Comparison of ENCODE assay signal across 8 mouse cellular contexts in genomic region chr11:59505839-59506712, GRCm38 (mm10). TPM values are rescaled to one million over a fixed set of nuclear protein-coding genes. Genes with fewer than 3 reads are reported as not detected.
DNase-seq lines count a peak whose midpoint lies in the region; ATAC-seq and TF ChIP-seq lines count a peak whose summit lies in the region.

No protein-coding gene starts in this region.

- peak overlapping the region; percentile 97 for H3K4me2 ChIP-seq in forebrain, embryonic 16.5 days (ENCODE audit: low read length)
- peak overlapping the region; percentile 98 for H3K4me2 ChIP-seq in lung, embryonic 16.5 days (ENCODE audit: low read depth, low read length)

- TF ChIP-seq CTCF in MEL (IDR thresholded peaks at IDR 0.05 in 2 of 3, conservative IDR thresholded peaks at IDR 0.05 in 1 of 3; ENCODE audit: control insufficient read depth in 1 of 3, insufficient read depth in 1 of 3, low read depth in 2 of 3, low read length in 3 of 3, poor library complexity in 1 of 3, severe bottlenecking in 1 of 3) = no peak

- TF ChIP-seq RAD21 in MEL (IDR thresholded peaks at IDR 0.05; ENCODE audit: low read depth, low read length) = no peak

- H3K36me3 ChIP-seq in MEL (ENCODE audit: control insufficient read depth in 1 of 2, insufficient read depth in 2 of 2, low read length in 2 of 2) = peaks cover 12 to 23% of the 10 kb centered on the region in 2 experiments
- 0 out of 2 replicates have a peak, but pooled peaks cover 5% of the 10 kb centered on the region for H3K36me3 ChIP-seq in forebrain, embryonic 16.5 days (ENCODE audit: control insufficient read depth, insufficient read depth)
- peaks cover 29% of the 10 kb centered on the region for H3K36me3 ChIP-seq in lung, embryonic 16.5 days (ENCODE audit: control insufficient read depth, insufficient read depth, low read length)

- no peaks in the 10 kb centered on the region for H3K9me3 ChIP-seq in MEL (replicated peaks; ENCODE audit: insufficient read depth, low read length)
- H3K9me3 ChIP-seq in forebrain, embryonic 16.5 days (ENCODE audit: control insufficient read depth, low read length) = no peaks in the 10 kb centered on the region
- H3K9me3 ChIP-seq in lung, embryonic 16.5 days (ENCODE audit: control insufficient read depth, low read length) = no peaks in the 10 kb centered on the region

- under 1% methylated on average over 62 of the region's 71 CpGs for WGBS in forebrain, embryonic 16.5 days
- under 1% methylated on average over 46 of the region's 71 CpGs for WGBS in lung, embryonic 16.5 days

- ATAC-seq in forebrain, embryonic 16.5 days = peak; percentile 86
- peak; percentile 97 for ATAC-seq in lung, embryonic 16.5 days (ENCODE audit: low read depth)

- peak overlapping the region; percentile 84 to 85 for H3K4me3 ChIP-seq in MEL (ENCODE audit: control insufficient read depth in 1 of 2, insufficient read depth in 1 of 2, low read depth in 2 of 2, low read length in 2 of 2)
- H3K4me3 ChIP-seq in forebrain, embryonic 16.5 days (replicated peaks; ENCODE audit: low read length) = peak overlapping the region; percentile 96
- H3K4me3 ChIP-seq in lung, embryonic 16.5 days (ENCODE audit: low read length) = peak overlapping the region; percentile 88

- H3K79me2 ChIP-seq in MEL (ENCODE audit: control insufficient read depth, insufficient read depth, low read length, poor library complexity) = peaks cover 17% of the 10 kb centered on the region

- peak overlapping the region; percentile 97 for H3K9ac ChIP-seq in MEL (ENCODE audit: control insufficient read depth, low read depth, low read length, poor library complexity, severe bottlenecking)
- H3K9ac ChIP-seq in forebrain, embryonic 16.5 days (replicated peaks; ENCODE audit: low read depth, low read length) = peak overlapping the region; percentile 98
- H3K9ac ChIP-seq in lung, embryonic 16.5 days (ENCODE audit: low read length) = peak overlapping the region; percentile 95

- TF ChIP-seq POLR2A in MEL (IDR thresholded peaks at IDR 0.05; ENCODE audit: control insufficient read depth in 1 of 2, insufficient read depth in 1 of 2, low read depth in 1 of 2, low read length in 2 of 2, poor library complexity in 1 of 2) = peak; percentile 34 to 56; a peak in 1 of 4 replicates

- H3K27me3 ChIP-seq in MEL (ENCODE audit: control insufficient read depth in 1 of 2, insufficient read depth in 2 of 2, low read length in 2 of 2) = no peaks in the 10 kb centered on the region
- no peaks in the 10 kb centered on the region for H3K27me3 ChIP-seq in forebrain, embryonic 16.5 days (replicated peaks; ENCODE audit: control insufficient read depth, insufficient read depth, low read length)
- H3K27me3 ChIP-seq in lung, embryonic 16.5 days (ENCODE audit: control insufficient read depth, insufficient read depth, low read depth, low read length) = no peaks in the 10 kb centered on the region

- 0 out of 4 replicates have a peak, but pooled peaks of 1 of the 2 experiments have one; percentile 15 for TF ChIP-seq EP300 in MEL (IDR thresholded peaks at IDR 0.05; ENCODE audit: low read depth in 1 of 2, low read length in 2 of 2)

- peak; percentile 93 for DNase-seq in MEL (ENCODE audit: low read depth, low spot score)
- DNase-seq in cerebellum, adult 18-20 months = peak; percentile 83 to 84
- peak; percentile 93 for DNase-seq in heart, postnatal 4 days
- DNase-seq in layer of hippocampus, adult 8-10 months (ENCODE audit: low spot score in 2 of 2) = peak; percentile 51 to 56
- peak; percentile 75 for DNase-seq in ovary, postnatal 10 days (ENCODE audit: low spot score)
- peak; percentile 77 for DNase-seq in thymus, postnatal 0 days (ENCODE audit: low spot score)

- peak overlapping the region; percentile 70 for H3K27ac ChIP-seq in MEL (ENCODE audit: control insufficient read depth, low read depth, low read length)
- peak overlapping the region; percentile 87 for H3K27ac ChIP-seq in forebrain, embryonic 16.5 days (ENCODE audit: low read length)
- H3K27ac ChIP-seq in lung, embryonic 16.5 days (ENCODE audit: low read length) = peak overlapping the region; percentile 96

- peaks cover 4 to 29% of the 10 kb centered on the region in 2 experiments for H3K4me1 ChIP-seq in MEL (ENCODE audit: control insufficient read depth in 1 of 2, insufficient read depth in 2 of 2, low read length in 2 of 2)
- peaks cover 19% of the 10 kb centered on the region for H3K4me1 ChIP-seq in forebrain, embryonic 16.5 days (replicated peaks; ENCODE audit: control insufficient read depth, insufficient read depth, low read length)
- H3K4me1 ChIP-seq in lung, embryonic 16.5 days (replicated peaks; ENCODE audit: control insufficient read depth, insufficient read depth, low read length) = peaks cover 17% of the 10 kb centered on the region

TF ChIP-seq in MEL, 35 proteins besides CTCF, POLR2A, EP300 and RAD21 (continues in another document):
- peak; percentile 62; the same call in 1 of the 2 replicates for TF ChIP-seq NELFE (IDR thresholded peaks at IDR 0.05; ENCODE audit: low read depth, low read length)
- peak; percentile 89 for TF ChIP-seq HCFC1 (IDR thresholded peaks at IDR 0.05; ENCODE audit: low read depth, low read length)
- no peak for TF ChIP-seq MYB (IDR thresholded peaks at IDR 0.05; ENCODE audit: low read depth, low read length)
- TF ChIP-seq TCF12 (IDR thresholded peaks at IDR 0.05; ENCODE audit: low read depth, low read length) = peak; percentile 57
- TF ChIP-seq USF1 (IDR thresholded peaks at IDR 0.05; ENCODE audit: low read depth, low read length) = no peak
- TF ChIP-seq ELF1 (IDR thresholded peaks at IDR 0.05; ENCODE audit: low read depth, low read length) = peak; percentile 83
- no peak for TF ChIP-seq CHD2 (IDR thresholded peaks at IDR 0.05; ENCODE audit: low read length)
- no peak for TF ChIP-seq MEF2A (IDR thresholded peaks at IDR 0.05; ENCODE audit: extremely low read depth, insufficient replicate concordance, low read depth, low read length, poor library complexity, severe bottlenecking)
- TF ChIP-seq ZMIZ1 (IDR thresholded peaks at IDR 0.05; ENCODE audit: low read depth, low read length) = no peak
- TF ChIP-seq E2F4 (IDR thresholded peaks at IDR 0.05; ENCODE audit: borderline replicate concordance, low read depth, low read length) = peak; percentile 53; the same call in 1 of the 2 replicates
- peak; percentile 81; the same call in 1 of the 2 replicates for TF ChIP-seq MAZ (IDR thresholded peaks at IDR 0.05; ENCODE audit: low read depth, low read length)

RNA-seq across cellular contexts. Expression of gene Zkscan17, which starts 20.5 kb away (rescaled TPM):
- total RNA-seq in MEL (2012; rRNA removed) = 31.7 and 31.8 TPM in 2 replicates
- 10 to 100 TPM in 1 of 2 experiments, not detected in 1; 49.6 TPM for polyA plus RNA-seq in MEL (2012; ENCODE audit: insufficient read depth in 1 of 2, insufficient read length in 2 of 2, low read depth in 1 of 2, low replicate concordance in 2 of 2, missing spikeins in 1 of 2)
- polyA plus RNA-seq in forebrain, embryonic 16.5 days (2015; fragmentation: Nextera tagmentation; extraction: Ambion mirVana) = 16.6 and 16.8 TPM in 2 replicates
- total RNA-seq in heart, postnatal 4 days (2021) = 10 to 100 TPM; 25.1 to 25.4 TPM
- 1 to 10 TPM; 6.4 to 10.0 (median 8.3) TPM for total RNA-seq in layer of hippocampus, adult 8-10 months (2022)
- 24.5 and 25.2 TPM in 2 replicates for polyA plus RNA-seq in lung, embryonic 16.5 days (2015; fragmentation: Nextera tagmentation; extraction: Ambion mirVana)
- 14.9 and 15.0 TPM in 2 replicates for polyA plus RNA-seq in thymus, postnatal 0 days (2015; fragmentation: Nextera tagmentation; extraction: Ambion mirVana)

RNA-seq across cellular contexts. Expression of gene Zfp867, which starts 33.8 kb away (rescaled TPM):
- total RNA-seq in MEL (2012; rRNA removed) = 0.12 TPM in 1 of 2 replicates, not detected in the other
- 1 to 10 TPM in 1 of 2 experiments, not detected in 1; 1.3 TPM for polyA plus RNA-seq in MEL (2012; ENCODE audit: insufficient read depth in 1 of 2, insufficient read length in 2 of 2, low read depth in 1 of 2, low replicate concordance in 2 of 2, missing spikeins in 1 of 2)
- polyA plus RNA-seq in forebrain, embryonic 16.5 days (2015; fragmentation: Nextera tagmentation; extraction: Ambion mirVana) = 15.3 and 17.6 TPM in 2 replicates
- 1 to 10 TPM; 6.1 to 6.2 TPM for total RNA-seq in heart, postnatal 4 days (2021)
- 1 to 10 TPM; 3.6 to 4.0 (median 3.7) TPM for total RNA-seq in layer of hippocampus, adult 8-10 months (2022)
- polyA plus RNA-seq in lung, embryonic 16.5 days (2015; fragmentation: Nextera tagmentation; extraction: Ambion mirVana) = 7.8 and 10.0 TPM in 2 replicates
- 3.3 and 3.8 TPM in 2 replicates for polyA plus RNA-seq in thymus, postnatal 0 days (2015; fragmentation: Nextera tagmentation; extraction: Ambion mirVana)

RNA-seq across cellular contexts. Expression of gene Nlrp3, which starts 35.3 kb away (rescaled TPM):
- not detected in 2 replicates for total RNA-seq in MEL (2012; rRNA removed)
- polyA plus RNA-seq in MEL (2012; ENCODE audit: insufficient read depth in 1 of 2, insufficient read length in 2 of 2, low read depth in 1 of 2, low replicate concordance in 2 of 2, missing spikeins in 1 of 2) = not detected
- polyA plus RNA-seq in forebrain, embryonic 16.5 days (2015; fragmentation: Nextera tagmentation; extraction: Ambion mirVana) = 0.11 and 0.77 TPM in 2 replicates
- total RNA-seq in heart, postnatal 4 days (2021) = under 1 TPM; 0.18 to 0.31 TPM
- 1 to 10 TPM in 3 of 4 experiments, under 1 TPM in 1; 0.98 to 5.6 (median 2.3) TPM for total RNA-seq in layer of hippocampus, adult 8-10 months (2022)
- polyA plus RNA-seq in lung, embryonic 16.5 days (2015; fragmentation: Nextera tagmentation; extraction: Ambion mirVana) = 0.31 and 0.54 TPM in 2 replicates
- 0.49 TPM in 2 replicates for polyA plus RNA-seq in thymus, postnatal 0 days (2015; fragmentation: Nextera tagmentation; extraction: Ambion mirVana)

RNA-seq across cellular contexts. Expression of gene Snap47, which starts 55.1 kb away (rescaled TPM):
- total RNA-seq in MEL (2012; rRNA removed) = 51.0 and 54.1 TPM in 2 replicates
- 10 to 100 TPM in 1 of 2 experiments, not detected in 1; 57.9 TPM for polyA plus RNA-seq in MEL (2012; ENCODE audit: insufficient read depth in 1 of 2, insufficient read length in 2 of 2, low read depth in 1 of 2, low replicate concordance in 2 of 2, missing spikeins in 1 of 2)
- polyA plus RNA-seq in forebrain, embryonic 16.5 days (2015; fragmentation: Nextera tagmentation; extraction: Ambion mirVana) = 418 and 445 TPM in 2 replicates
- total RNA-seq in heart, postnatal 4 days (2021) = 10 to 100 TPM; 40.8 to 45.5 TPM
- 100 to 1,000 TPM; 337 to 371 (median 354) TPM for total RNA-seq in layer of hippocampus, adult 8-10 months (2022)
- polyA plus RNA-seq in lung, embryonic 16.5 days (2015; fragmentation: Nextera tagmentation; extraction: Ambion mirVana) = 92.9 and 94.0 TPM in 2 replicates
- 45.1 and 49.5 TPM in 2 replicates for polyA plus RNA-seq in thymus, postnatal 0 days (2015; fragmentation: Nextera tagmentation; extraction: Ambion mirVana)

RNA-seq across cellular contexts. Expression of gene Jmjd4, which starts 56.2 kb away (rescaled TPM):
- 14.3 and 18.1 TPM in 2 replicates for total RNA-seq in MEL (2012; rRNA removed)
- 10 to 100 TPM in 1 of 2 experiments, not detected in 1; 14.5 TPM for polyA plus RNA-seq in MEL (2012; ENCODE audit: insufficient read depth in 1 of 2, insufficient read length in 2 of 2, low read depth in 1 of 2, low replicate concordance in 2 of 2, missing spikeins in 1 of 2)
- 11.8 and 14.1 TPM in 2 replicates for polyA plus RNA-seq in forebrain, embryonic 16.5 days (2015; fragmentation: Nextera tagmentation; extraction: Ambion mirVana)
- 10 to 100 TPM; 14.8 to 16.3 TPM for total RNA-seq in heart, postnatal 4 days (2021)
- 10 to 100 TPM; 24.0 to 27.8 (median 26.7) TPM for total RNA-seq in layer of hippocampus, adult 8-10 months (2022)
- 9.8 and 10.3 TPM in 2 replicates for polyA plus RNA-seq in lung, embryonic 16.5 days (2015; fragmentation: Nextera tagmentation; extraction: Ambion mirVana)
- 10.4 and 11.8 TPM in 2 replicates for polyA plus RNA-seq in thymus, postnatal 0 days (2015; fragmentation: Nextera tagmentation; extraction: Ambion mirVana)

Comparison
In these comparisons a context has a peak if more than half of its experiments do, and no peak if none do; other contexts are left out.
1. Peak in every context shown above with its lines: DNase-seq, ATAC-seq, H3K4me3 ChIP-seq and H3K27ac ChIP-seq.